Mouse (Mus musculus) layer of hippocampus, adult 2 months (tissue): ENCODE data around the gene Mrgpre. TPM values are rescaled to one million over a fixed set of nuclear protein-coding genes. Genes with fewer than 3 reads are reported as not detected.

ENCODE experiments used
- DNase-seq, 2 experiments: peaks; one replicate each; pipeline ENCODE4 v3.0.0; 2022; ENCODE audit warnings: low spot score in 2 of 2
- H3K27ac ChIP-seq: fragments of 200-600 bp; 2 replicates; pipeline ENCODE4 v1.8.1; 2022
- H3K4me3 ChIP-seq: fragments of 200-600 bp; 2 replicates; pipeline ENCODE4 v1.8.1; 2022; ENCODE audit warnings: mild to moderate bottlenecking
- CTCF ChIP-seq: fragments of 200-600 bp; conservative IDR thresholded peaks from 2 replicates; pipeline ENCODE4 v1.8.1; 2022; ENCODE audit warnings: antibody characterized with exemption, mild to moderate bottlenecking, moderate library complexity
- total RNA-seq, 2 experiments: library from RNA; stranded (reverse); gene quantifications; 2 replicates each; pipeline ENCODE4 v1.2.3; 2021

Gene Mrgpre
- total RNA-seq, 2 experiments from 2014 or later, result 5.9 to 6.5 TPM

- peak; percentile 70 for TF ChIP-seq CTCF
- H3K4me3 ChIP-seq, result no peak overlapping the region
- DNase-seq, result no peak
- no peak overlapping the region for H3K27ac ChIP-seq
Observed at GRCm38 (mm10) chr7:143808909-143809308, 24.6 kb upstream of the Mrgpre start.

GRCm38 (mm10) chr7:143805199-143805624, 20.9 kb upstream of the Mrgpre start:
- no peak overlapping the region for H3K27ac ChIP-seq
- DNase-seq, result peak; percentile 53 to 55
- no peak for TF ChIP-seq CTCF
- no peak overlapping the region for H3K4me3 ChIP-seq

GRCm38 (mm10) chr7:143801195-143802065, 17.1 kb upstream of the Mrgpre start:
- Histone ChIP-seq H3K4me3 (no peak overlapping the region), H3K27ac (no peak overlapping the region)
- no peak for TF ChIP-seq CTCF
- no peak for DNase-seq

DNA sequence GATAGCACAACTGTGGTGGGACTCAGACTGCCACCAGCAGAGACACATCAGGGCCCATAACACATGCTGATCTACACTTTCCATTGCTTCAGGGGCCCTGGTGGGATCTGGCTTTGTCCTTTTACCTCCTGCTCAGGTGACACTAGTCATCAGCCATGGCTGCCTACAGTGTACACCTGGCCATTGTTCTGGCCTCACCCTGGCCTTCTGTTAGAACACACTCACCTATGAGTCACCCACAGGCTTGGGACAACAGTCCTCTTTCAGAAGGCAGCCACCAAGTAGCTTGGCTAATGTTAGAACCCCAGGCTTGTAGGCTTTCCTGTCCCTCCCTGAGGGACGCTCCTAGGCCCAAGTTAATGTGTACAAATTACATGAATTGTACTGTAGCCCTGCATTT, 16.5 kb upstream of the Mrgpre start:
- no peak for DNase-seq
- Histone ChIP-seq H3K27ac (no peak overlapping the region), H3K4me3 (no peak overlapping the region)
- no peak for TF ChIP-seq CTCF

- DNase-seq, result no peak
- H3K27ac ChIP-seq, result no peak overlapping the region
- no peak for TF ChIP-seq CTCF
- no peak overlapping the region for H3K4me3 ChIP-seq
Observed at GRCm38 (mm10) chr7:143798783-143799182, 14.5 kb upstream of the Mrgpre start.

- DNase-seq, result no peak
- H3K4me3 ChIP-seq, result no peak overlapping the region
- H3K27ac ChIP-seq, result no peak overlapping the region
- peak; percentile 70 for TF ChIP-seq CTCF
Observed at GRCm38 (mm10) chr7:143793121-143793520, 8.8 kb upstream of the Mrgpre start.

- no peak for TF ChIP-seq CTCF
- Histone ChIP-seq H3K4me3 (no peak overlapping the region), H3K27ac (no peak overlapping the region)
- no peak for DNase-seq
Observed at GRCm38 (mm10) chr7:143792336-143792985, 8.2 kb upstream of the Mrgpre start.

DNA sequence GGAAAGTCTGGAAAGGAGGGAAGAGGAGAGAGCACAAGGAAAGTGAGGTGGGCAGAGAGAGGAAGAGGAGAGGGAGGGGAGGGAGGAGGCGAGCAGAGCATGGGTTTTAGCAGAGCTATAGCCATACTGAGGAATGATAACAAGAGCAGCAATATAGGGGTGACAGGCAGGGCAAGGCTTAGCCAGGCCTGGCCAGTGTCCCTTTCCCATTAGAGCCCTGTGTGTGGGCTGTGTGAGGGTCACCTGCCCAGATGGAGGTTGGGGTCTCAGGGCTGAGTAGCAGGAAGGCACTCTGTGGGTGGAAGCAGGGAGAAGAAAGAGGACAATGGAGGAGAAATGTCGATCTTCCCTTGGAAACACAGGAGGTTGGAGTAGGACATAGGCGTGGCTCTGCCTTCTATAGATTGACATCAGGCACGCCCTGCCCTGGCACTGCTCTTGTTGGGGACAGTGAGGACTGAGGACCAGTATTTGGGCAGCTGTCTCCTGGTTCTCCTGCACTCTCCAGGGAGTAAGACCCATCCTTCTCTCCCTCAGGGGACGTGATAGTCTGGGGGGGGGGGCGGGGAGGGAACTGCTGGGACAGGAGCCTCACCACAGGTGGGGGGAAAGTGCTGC, 813 bp downstream of the Mrgpre start:
- DNase-seq, result no peak
- peak overlapping the region; percentile 78 for H3K27ac ChIP-seq
- H3K4me3 ChIP-seq, result peak overlapping the region; percentile 60
- TF ChIP-seq CTCF, result no peak

DNA sequence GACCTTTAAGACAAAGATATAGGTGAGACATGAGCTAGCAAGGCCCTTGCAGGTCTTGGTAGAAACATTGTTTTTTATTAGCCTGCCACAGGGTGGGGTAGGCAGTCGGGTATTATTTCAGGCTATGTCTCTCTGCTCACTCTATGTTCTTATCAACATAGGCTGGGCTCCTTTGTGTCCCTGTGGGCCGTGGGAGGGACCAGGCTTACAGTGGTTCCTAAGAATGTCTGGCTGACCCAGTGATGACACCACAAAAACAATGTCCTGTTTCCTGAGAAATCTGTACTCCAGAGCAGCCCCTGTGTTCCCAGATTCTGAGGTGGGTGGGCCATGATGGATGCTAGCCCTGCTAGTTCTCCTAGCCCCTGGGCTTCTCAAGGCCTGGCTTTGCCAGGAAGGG, 6.9 kb downstream of the Mrgpre start:
- Histone ChIP-seq H3K27ac (no peak overlapping the region), H3K4me3 (no peak overlapping the region)
- TF ChIP-seq CTCF, result no peak
- no peak for DNase-seq

- no peak for DNase-seq
- H3K27ac ChIP-seq, result no peak overlapping the region
- no peak overlapping the region for H3K4me3 ChIP-seq
- no peak for TF ChIP-seq CTCF
Observed at GRCm38 (mm10) chr7:143776137-143776536, 8.2 kb downstream of the Mrgpre start.

GRCm38 (mm10) chr7:143769461-143769860, 14.8 kb downstream of the Mrgpre start:
- Histone ChIP-seq H3K27ac (no peak overlapping the region), H3K4me3 (no peak overlapping the region)
- TF ChIP-seq CTCF, result no peak
- DNase-seq, result no peak

DNA sequence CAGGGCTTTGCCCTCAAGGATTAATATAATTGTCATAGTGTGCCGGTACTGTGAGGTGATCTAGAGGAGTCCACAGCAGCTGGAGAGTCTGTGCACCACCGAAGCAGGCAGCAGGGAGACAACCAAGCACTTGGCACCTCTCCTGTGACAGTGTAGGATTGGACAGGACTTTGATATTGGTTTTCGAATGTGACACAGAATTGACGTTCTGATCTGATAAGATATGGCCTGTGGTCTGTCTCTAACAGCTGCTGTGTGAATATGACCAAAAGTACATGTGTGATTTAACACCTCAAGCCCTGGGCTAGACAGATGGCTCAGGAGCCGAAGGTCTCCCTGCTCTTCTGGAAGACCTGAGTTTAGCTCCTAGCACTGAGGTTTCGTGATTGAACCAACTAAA, 16.0 kb downstream of the Mrgpre start:
- no peak for DNase-seq
- Histone ChIP-seq H3K4me3 (no peak overlapping the region), H3K27ac (no peak overlapping the region)
- no peak for TF ChIP-seq CTCF

DNA sequence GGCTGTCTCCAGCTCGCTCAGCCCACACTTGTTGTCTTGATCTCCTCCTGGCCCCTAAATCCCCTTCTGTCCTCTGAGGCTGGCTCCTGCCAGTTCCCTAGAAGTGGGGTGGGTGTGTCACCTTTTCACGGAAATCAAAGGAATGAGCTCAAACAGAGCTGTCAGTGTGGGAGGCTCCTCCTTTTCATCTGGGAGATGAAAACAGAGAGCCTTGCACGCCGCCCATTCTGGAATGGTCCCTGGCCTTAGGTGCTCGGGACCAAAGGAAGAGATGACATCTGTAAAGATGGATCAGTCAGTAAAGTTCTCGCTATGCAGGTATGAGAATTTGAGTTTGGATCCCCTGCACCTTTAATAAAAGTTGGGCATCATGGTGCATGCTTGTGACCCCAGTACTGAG, 17.4 kb downstream of the Mrgpre start, which contains the start of gene Mrgprg:
Gene Mrgprg, minus strand, starts transcription at position 101 of the 400 bp plus-strand sequence.
- no peak for TF ChIP-seq CTCF
- DNase-seq, result no peak
- no peak within 1 kb of the TSS for H3K4me3 ChIP-seq
- no peak within 1 kb of the TSS for H3K27ac ChIP-seq
